Mouse (Mus musculus) adrenal gland, adult 2 months (tissue): ENCODE measurements around the gene Azin2. TPM values are rescaled to one million over a fixed set of nuclear protein-coding genes. Genes with fewer than 3 reads are reported as not detected.
A peak's percentile ranks its signal among the peaks of the same experiment; 100 is the strongest.

Experiments used
- DNase-seq: peaks from one replicate; pipeline ENCODE4 v3.0.0; 2021
- long read RNA-seq: library from polyadenylated mRNA; stranded (forward); transcript quantifications from one replicate; pipeline ENCODE4 v2.0.0, GENCODE M21; 2021
- polyA plus RNA-seq: library from polyadenylated mRNA; depleted of rRNA; stranded (reverse); fragments of >200 nt; gene quantifications from 2 replicates; pipeline ENCODE4 v1.2.3, GENCODE M21; 2012; rRNA removed
- total RNA-seq, 2 experiments: library from RNA; stranded (reverse); gene quantifications; 2 replicates each; pipeline ENCODE4 v1.2.3; 2021

The Azin2 gene
- total RNA-seq (10 to 100 TPM; 36.2 to 55.1 TPM), polyA plus RNA-seq (39.0 and 45.9 TPM in 2 replicates)
- long read RNA-seq, transcript Azin2-201 (11 exons, 2,063 nt): major isoform, 44 of 80 reads
- long read RNA-seq, partial matches to known transcripts: 11 of 80 reads
- long read RNA-seq, other reads (novel, unspliced or antisense): 23 of 80 reads

DNA sequence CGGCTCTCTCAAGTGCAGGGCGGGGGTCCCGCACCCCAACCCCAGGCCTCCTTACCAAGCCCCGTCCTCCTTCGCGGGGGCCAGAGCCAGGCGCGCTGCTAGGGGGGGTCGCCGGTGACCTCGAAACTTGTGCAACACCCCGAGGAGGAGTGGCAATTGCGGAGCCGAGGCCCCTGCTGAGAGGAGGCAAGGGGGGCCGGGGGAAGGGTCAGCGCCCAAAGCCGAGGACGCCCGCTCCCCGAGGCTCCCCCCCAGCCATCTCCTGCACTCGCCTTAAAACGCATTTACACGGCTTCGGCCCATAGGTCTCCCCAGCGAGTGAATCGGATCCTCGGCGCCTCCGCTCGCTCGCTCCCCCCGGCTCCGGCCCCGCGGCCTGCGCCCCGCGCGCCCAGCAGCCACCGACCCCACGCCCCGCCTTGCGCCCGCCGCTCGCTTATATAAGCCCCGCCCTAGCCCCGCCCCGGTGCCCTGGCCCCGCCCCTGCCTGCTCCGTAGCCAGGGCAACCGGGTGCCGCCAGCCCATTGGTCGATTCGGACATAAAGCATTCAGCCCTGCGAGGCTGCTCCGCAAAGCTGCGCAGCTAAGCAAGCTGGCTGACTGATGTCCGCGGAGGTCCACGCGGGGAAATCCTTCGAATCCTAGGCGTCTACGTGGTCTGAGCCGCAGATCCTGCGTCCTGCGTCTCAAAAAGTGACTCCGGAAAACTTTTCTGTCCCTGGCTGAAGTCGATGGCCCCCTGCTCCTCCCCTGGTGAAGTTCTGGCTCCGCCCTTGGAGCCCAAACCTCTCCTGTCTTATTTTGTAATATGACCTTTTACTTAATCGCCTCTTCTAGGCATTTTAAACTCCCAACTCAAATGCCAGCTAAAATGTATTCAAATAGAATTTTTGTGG is at the start of gene Azin2:
Gene Azin2, minus strand, starts transcription at position 414 of the 897 bp plus-strand sequence.
- peak; percentile 96 for DNase-seq

DNA sequence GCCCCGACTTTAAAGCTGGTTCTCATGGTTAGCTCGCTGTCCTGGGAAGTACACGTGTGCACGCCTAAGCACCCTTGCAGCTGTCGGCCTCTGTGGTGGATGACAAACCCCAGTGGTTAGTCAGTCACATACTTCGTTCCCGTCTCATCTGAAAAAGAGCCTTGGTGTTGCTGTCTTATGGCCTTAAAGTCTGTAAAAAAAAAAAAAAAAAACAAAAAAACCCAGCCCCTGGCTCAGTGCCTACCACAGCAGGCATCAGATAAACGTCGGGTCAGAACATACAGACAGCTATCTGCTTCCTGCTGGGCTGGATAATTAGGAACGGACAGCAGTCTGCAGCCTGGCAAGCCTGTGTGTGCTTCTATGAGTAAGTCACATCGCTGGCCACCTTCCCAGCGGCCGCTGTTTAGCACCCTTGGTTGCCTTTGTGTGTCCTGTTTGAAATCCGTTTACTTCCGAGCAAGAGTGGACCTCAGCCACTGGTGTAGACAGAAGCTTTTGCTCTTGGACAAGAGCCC is 49.4 kb upstream of the Azin2 start:
- DNase-seq: peak; percentile 71

DNA sequence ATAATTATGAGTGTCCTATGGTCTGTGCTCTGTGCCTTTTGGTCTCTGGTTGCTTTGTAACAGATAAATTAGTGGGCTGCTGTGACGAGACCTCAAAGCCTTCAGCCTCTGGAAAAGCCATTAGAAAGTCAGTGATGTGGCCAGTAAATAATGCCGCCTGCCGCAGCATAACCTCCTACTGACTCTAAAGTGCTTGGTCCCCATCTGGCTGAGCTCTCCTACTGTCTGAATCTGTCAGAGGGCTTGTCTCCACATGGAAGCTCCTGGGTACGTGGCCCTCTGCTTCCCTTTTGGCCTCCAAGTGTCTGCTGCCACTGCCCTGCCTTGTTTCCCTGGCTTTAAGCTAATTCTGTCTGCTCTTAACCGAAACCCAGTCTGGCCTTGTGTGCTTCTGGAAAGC is 47.3 kb upstream of the Azin2 start:
- DNase-seq: no peak

DNA sequence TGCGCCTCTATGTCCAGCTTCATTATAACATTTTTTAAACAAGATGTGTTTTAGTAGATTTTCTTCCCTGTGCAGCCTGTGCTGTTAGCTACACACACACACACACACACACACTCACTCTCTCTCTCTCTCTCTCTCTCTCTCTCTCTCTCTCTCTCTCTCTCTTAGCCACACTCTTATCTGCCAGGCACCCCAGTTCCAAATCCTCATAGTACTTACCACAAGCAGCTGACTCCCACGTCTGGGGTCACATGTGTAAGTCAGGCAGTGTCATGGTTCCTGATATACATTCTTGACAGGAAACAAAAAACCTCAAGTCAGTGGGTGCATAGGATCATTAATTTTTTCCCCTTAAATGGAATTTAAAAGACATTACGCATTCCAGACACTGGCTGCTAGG is 46.4 kb upstream of the Azin2 start:
- DNase-seq: no peak

DNA sequence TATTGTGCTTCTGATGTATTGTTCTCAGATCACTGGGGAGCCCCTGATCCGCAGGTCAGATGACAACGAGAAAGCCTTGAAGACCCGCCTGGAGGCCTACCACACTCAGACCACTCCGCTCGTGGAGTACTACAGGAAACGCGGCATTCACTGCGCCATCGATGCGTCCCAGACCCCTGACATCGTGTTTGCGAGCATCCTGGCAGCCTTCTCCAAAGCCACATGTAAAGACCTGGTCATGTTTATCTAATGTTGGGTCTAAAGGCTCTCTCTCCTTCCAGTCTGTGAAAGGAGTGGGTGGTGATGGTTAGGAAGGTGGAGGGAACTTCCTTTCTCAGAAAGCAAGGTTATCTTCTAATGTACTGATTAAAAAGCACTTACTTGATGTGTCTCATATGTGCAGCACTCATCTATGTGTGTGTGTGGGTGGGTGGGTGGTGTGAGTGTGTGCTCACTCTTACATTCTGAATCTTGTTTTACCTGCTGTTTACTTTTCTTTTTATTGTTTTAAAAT is 45.8 kb upstream of the Azin2 start:
- DNase-seq: no peak

DNA sequence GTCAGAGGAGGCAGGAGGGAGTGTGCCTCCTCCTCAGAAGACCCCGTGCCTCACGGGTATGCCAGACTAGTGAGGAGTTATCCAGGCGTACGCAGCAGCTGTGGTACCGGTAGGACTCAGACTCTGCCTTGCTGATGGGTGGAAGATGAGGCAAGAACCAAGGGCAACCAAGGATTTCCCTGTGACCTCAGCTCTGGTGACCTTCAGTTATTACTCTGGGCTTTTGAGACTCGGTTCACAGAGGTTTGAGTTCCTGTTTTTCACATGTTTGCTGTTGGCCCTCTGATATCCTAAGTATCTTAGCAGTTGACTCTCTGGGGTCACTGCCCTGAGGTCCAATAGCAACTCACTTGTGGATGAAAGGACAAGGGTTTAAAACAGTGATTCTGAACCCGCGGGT is 41.5 kb upstream of the Azin2 start:
- DNase-seq: no peak

DNA sequence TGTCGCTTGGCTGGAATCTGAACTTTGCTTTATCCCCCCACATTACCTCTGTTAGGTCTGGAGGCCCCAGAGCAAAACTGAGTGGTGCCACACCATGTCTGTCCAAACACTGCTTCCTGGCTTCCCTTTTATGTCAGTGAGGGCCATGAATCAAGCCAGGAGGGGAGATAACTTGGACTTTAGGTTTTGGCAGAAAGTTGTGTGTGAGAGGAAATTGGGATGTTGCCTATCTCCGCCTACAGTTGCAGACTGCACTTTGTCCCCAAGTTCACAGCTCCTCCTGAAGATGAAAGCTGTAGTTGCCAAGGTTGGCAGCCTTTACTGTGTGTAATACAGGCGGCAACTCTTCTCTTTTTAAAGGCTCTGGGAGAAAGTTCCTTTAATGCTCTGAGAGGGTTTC is 38.5 kb upstream of the Azin2 start:
- peak; percentile 47 for DNase-seq

DNA sequence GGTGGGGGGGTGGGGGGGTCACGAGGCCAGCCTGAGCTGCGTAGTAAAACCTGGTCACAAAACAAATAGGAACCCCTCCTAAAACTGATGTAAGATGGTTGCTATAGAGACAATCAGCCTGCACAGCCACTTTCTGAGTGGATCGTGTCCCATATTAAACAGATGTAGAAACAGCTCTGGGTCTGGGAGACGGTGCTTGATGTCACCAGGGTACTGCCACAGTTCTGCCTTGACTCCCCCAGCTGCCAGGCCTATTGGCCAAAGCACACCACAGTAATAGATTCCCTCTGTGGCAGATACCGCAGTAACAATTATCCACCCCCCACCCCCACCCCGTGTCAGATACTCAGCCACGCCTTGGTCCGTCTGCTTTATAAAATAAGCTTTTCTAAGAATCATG is 36.2 kb upstream of the Azin2 start:
- no peak for DNase-seq

DNA sequence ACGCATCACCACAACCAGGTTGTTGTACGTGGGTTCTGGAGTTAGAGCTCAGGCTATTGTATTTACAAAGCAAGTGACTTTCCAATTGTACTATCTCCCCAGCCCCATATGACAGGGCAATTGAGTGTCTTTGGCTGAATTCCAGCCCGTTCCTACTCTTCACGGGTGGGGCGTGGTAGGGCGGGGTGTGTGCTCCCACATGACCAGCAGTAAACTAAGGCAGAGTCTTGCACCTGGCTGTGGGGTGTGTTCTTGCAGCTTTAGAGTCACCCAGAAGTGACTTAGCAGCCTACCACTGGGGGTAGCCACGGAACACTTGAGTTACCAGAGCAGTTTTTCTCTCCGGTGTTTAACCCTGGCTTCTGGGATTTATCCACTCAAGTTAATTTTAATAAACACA is 35.0 kb upstream of the Azin2 start:
- DNase-seq: no peak

DNA sequence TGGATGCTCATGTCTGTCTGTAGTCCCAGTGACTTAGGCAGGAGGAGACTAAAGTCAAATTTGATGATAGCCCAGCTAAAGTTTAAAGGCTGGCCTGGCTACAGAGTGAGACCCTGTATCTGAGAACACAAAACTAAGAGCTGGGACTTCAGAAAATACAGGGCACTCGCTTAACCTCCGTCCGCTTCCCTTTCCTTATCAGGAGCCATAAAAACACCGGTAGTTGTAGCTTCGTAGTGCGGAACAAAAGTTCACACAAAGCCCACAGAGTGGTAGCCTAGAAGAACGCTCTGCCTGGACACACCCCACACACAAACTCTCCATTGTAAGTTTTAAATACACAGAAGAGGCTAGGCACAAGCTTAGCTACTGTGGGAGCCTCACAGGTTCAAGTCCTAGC is 33.0 kb upstream of the Azin2 start:
- no peak for DNase-seq

DNA sequence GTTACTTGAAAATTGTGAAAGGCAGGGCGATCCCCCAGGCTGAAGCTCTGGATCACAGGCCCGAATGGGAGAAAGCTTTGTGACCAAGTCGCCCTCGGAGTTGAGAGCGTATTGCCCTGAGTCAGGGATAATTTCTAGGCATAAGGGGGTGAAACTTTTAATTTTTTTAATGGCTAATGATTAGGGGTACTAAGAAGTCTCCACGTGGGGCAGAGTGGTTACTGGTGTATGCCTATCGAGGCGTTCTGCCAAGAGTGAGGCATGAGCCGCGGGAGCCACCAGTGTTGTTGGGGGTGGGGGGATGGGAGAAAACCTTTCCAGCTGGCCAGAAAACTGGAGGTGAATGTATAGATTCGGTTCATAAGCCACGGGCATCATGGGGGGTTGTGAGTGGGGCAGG is 31.4 kb upstream of the Azin2 start:
- DNase-seq: peak; percentile 43

DNA sequence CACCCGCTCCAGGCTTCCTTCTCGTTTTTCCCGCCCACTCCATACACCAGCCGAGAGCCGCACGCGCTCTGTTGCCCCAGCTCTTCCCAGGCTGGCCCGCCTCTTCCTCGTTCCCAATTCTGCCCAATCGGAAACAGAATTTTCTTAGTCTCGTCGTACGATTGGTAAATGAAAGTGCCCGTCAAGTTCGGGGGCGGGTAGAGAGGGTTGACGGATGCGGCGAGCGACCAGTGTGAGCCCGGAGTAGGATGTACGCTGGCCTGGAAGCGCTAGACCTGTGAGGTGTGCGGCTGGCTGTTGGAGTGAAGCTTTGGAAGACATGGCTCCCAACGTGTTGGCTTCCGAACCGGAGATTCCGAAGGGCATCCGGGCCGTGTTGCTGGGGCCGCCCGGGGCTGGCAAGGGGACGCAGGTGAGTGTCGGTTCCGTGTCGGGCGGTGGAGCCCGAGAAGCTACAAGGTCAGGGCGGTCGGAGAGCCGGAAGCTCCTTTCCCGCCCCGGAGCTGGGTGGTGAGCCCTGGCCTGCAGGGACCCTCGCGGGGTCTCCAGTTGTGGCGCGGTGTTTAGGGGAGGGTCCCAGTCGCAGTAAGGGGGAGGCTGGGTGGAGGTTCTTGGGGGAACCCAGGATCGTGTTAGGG is 30.9 kb upstream of the Azin2 start:
- DNase-seq: peak; percentile 97

DNA sequence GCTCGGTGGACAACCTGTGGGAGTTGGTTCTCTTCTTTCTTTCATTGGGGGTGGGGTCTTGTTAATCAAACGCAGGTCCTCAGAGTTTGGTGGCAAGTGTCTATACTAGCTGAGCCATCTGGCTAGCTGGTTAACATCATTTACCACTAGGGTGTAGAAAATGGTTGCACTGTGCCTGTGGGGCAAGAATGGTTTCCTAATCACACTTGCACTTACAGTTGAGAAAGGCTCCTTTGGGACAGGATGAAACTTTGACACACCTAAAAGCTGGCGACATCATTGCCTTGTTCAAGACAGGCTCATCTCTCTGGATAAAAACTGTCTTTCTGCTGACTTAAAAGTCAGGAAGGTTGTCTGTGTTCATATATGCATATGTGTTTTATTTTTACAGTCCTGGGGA is 29.9 kb upstream of the Azin2 start:
- DNase-seq: no peak

DNA sequence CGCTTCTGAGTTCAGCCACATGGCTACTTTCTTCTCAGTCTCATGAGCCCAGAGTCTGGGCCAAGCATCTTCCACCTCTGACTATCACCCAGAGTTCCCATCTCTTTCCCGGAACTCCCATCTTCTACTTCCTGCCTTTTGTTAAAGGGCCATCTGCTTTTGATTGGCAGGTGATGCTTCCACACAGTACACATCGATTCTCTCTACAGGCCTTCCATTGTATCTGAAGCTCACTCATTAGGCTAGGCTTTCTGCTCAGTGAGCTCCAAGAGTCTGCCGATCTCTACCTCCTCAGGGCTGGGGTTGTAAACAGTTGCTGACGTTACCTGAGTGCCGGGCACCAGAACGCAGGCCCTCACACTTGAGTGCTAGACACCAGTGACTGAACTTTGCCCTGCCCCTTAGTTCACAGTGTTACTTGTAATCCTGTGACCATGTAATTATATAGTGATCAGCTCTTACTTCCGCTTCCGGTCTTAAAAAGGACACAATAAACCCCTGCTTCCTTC is 29.3 kb upstream of the Azin2 start, which contains the start of gene Ak2:
Gene Ak2, plus strand, starts transcription at position 459 of the 509 bp plus-strand sequence.
- no peak for DNase-seq

DNA sequence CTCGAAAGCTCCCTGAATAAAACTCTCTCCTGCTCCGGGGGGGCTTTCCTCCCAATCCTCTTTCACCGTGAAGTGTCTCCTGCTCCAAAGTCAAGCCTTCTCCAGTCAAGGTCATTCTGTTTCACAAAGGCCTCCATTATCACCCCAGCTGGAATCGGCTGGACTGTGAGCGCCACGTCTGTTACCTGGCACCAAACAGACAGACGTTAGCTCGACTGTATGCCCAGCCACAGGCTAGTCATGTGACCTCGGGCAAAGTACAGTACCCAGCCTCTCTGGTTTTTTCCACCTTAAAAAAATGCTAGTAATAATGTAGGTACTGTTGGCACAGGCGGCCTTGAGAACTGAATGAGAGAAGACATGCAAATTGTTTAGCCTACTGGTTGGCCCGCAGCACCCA is 27.4 kb upstream of the Azin2 start:
- DNase-seq: peak; percentile 55

DNA sequence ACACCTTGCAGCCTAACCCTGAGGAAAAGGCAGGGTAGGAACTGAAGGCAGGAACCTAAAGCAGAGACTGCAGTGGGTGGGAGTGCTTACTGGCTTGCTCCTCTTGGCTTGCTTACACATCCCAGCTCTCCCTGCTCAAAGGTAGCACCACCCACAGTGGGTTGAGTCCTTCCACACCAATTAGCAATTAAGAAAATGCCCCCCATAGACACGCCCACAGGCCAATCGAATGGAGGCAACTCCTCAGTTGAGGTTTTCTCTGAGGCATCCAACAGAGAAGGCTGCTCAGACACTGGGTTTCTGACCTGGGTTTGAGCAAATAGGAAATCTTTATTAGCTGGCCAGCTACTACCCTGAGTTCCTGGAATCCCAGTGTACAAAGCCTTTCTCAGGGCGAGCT is 26.7 kb upstream of the Azin2 start:
- no peak for DNase-seq

DNA sequence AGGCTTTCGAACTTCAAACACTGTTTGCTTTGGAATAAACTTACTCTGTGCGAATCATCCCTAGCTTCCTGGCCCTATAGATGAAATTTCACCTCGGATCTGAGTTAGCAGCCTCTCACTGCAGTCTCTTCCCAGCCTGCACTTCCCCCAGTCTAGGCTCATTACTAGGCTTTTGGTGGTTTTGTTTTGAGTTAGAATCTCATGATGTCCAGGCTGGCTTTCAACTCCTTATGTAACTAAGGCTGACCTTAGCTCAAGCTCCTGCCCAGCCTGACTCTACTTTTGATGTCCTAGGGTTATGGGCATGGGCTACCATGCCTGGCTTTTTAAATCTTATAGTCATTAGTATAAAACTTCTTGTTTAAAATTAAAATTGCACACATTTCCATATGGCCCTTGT is 22.4 kb upstream of the Azin2 start:
- no peak for DNase-seq

DNA sequence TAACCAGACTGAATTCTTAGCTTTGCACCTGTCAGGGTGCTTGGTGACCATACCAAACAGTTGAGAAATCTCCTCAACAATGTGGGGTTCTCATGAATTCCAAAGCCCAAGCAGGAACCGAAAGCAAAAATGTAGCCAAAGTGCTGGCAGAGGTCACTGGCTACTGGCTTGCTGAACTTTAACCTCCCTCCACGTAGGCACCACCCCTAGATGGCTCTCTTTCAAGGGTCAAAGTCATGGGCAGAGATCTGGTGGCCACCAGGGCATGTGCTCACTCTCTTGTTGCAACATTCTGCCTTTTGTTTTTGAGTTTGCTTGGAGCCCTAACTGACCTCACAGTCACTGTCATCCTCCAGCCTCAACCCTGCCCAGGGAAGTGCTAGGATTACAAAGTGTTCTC is 21.4 kb upstream of the Azin2 start:
- DNase-seq: peak; percentile 74

DNA sequence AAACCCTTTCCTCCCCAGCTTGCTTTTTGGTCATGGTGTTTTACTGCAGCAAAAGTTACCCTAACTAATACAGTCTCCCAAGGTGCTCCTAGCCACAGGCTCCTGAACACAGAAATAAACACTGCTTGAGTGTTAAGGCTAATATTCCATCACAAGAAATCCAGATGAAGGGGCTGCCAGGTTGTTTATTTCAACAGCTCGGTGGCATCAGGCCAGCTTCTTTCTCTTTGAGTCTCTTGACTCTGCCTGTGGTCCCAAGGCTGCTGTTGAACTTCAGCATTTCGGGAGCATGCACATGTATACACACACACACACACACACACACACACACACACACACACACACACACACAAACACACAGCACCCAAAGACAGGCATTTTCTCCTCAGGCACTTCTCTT is 20.9 kb upstream of the Azin2 start:
- DNase-seq: no peak

DNA sequence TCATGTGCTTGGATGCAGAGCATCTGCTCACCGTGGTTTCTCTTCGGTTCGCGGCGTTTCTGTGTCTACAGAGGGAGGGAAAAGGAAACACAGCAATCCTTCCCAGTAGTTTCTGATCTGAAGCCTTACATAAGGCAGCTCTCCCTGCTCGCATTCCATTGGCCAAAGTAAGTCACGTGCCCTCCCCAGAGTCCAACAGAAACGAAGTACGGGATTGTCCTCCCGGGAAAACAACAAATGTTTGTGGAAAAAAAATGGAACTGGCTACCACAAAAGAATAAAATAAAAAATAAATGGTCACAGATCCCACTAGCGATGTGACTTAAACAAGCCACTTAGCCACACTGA is 19.6 kb upstream of the Azin2 start:
- DNase-seq: no peak

DNA sequence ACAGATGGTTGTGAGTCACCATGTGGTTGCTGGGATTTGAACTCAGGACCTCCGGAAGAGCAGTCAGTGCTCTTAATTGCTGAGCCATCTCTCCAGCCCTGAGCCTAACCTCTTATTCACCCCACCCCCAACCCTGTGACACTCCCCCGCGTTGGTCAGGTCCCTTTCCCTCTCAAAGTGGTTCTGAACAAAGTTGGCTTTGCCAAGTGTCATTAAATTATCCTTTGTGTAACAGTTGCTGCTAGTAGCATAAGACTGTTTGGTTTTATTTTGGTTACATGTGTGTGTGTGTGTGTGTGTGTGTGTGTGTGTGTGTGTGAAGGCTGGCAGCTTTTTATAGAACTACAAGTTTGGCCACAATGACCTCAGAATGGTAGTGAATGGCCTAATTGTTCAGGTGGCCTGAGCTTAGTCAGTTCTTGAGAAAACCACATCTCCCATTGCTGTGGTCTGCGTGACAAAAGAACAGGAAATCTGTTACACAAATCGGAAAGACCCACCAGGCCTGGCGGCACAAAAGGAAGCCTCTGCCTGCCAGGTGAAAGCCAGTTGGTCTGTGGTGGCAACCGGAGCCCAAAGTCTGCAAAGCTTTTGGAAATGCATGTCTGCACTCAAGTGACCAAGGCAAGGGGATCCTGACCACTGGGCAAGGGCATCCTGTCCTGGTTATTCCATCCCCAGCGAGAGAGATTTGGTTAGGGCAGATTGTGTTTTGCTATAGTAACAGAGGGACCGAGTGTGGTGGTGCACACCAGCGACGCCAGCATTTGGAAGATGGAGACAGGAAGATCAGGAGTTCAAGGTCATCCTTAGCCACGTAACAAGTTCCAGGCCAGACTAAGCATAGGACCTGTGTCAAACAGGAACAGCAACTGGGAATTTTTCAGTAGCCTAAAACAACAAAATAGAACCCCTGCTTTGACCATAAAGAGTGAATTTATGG is 18.9 kb upstream of the Azin2 start:
- DNase-seq: peak; percentile 17

DNA sequence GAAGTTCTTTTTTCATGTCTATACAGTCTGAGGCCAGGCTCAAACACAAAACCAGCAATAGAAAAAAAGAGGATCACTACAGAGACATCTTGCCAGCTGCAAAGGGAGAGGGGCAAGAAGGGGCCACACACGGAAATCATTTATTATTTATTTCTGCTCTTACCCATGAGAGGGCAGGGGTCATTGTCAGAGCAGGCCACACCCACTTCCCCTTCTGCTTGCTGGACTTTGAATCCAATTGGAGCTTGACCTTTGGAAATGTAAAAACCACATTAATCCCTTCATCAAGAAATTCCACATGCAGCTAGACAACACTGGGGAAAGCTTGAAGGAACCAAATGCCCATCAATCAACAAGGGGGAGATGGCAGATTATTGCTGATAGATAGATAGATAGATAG is 16.4 kb upstream of the Azin2 start:
- DNase-seq: no peak
